Mouse (Mus musculus) adipose tissue, adult 10 weeks (tissue): Measurements from ENCODE around the gene Slx4. TPM values are rescaled to one million over a fixed set of nuclear protein-coding genes. Genes with fewer than 3 reads are reported as not detected.

Experiments
- polyA plus RNA-seq: library from polyadenylated mRNA; stranded (reverse); fragments of 350-450 nt; fragmentation: Illumina TruSeq; extraction: RNeasy Lipid Tissue Mini Kit (QIAGEN cat#74804); gene quantifications from one replicate; pipeline ENCODE4 v1.2.3, GENCODE M21; 2014; ENCODE audit warnings: low read depth, low replicate concordance

Gene Slx4
- polyA plus RNA-seq, result 20.5 TPM

GRCm38 (mm10) chr16:4003489-4004398 lies at the start of gene Slx4:
Slx4 (minus strand) TSS chr16:4003770.

GRCm38 (mm10) chr16:4036807-4037206 lies 33.2 kb upstream of the Slx4 start, which contains the start of gene Dnase1:
Dnase1 (plus strand) TSS chr16:4036942.

GRCm38 (mm10) chr16:3976251-3976671 lies 27.3 kb downstream of the Slx4 start, which contains the start of gene Nlrc3:
Nlrc3 (minus strand) TSS chr16:3976632.

Other genes starting within 250 kb of the Slx4 start
- not detected for gene Olfr15, start 172.9 kb downstream of the Slx4 start, polyA plus RNA-seq
- 2.4 TPM for gene Zfp174, start 156.5 kb downstream of the Slx4 start, polyA plus RNA-seq
- gene Naa60, start 131.4 kb downstream of the Slx4 start, polyA plus RNA-seq, result 62.5 TPM
- gene Zfp597, start 119.2 kb downstream of the Slx4 start, polyA plus RNA-seq, result 7.1 TPM
- 2.1 TPM for gene Gm20695, start 119.1 kb downstream of the Slx4 start, polyA plus RNA-seq
- 16.2 TPM for gene 1700037C18Rik, start 95.1 kb downstream of the Slx4 start, polyA plus RNA-seq
- gene Cluap1, start 95.0 kb downstream of the Slx4 start, polyA plus RNA-seq, result 15.9 TPM
- gene Nlrc3, start 27.1 kb downstream of the Slx4 start, polyA plus RNA-seq, result 0.55 TPM
- gene Dnase1, start 33.2 kb upstream of the Slx4 start, polyA plus RNA-seq, result 0.89 TPM
- 83.9 TPM for gene Trap1, start 74.1 kb upstream of the Slx4 start, polyA plus RNA-seq
- gene Crebbp, start 210.2 kb upstream of the Slx4 start, polyA plus RNA-seq, result 10.8 TPM